Mouse (Mus musculus): ENCODE results near the gene Jam2. TPM values are rescaled to one million over a fixed set of nuclear protein-coding genes. Genes with fewer than 3 reads are reported as not detected.

Jam2 gene
- total and polyA plus RNA-seq, 2 experiments = 2.4 to 9.8 TPM

DNA sequence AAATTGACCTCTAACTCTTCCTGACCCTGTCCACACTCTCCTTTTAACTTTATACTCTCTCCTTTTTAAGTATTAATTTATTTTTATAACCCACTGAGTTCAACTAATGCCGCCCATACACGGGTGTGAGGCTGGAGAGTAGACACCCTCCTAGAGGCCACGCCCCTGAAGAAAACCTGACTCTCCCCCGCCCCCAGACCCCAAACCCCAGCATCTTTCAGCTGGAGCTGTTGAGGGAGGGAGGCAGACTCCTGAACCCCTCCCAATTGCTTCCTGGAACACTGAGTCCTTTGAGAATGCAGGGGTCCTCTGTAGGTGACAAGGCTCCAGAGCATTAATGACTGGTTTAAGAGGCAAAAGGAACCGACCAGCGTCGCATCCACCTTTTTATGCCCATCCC lies 11.0 kb downstream of the Jam2 start:
- DNase-seq (ENCODE audit: extremely low read depth, low read depth, low spot score) = no peak
- Histone ChIP-seq H3K9ac (ENCODE audit: low read depth, low read length) (no peak overlapping the region), H3K27me3 (ENCODE audit: control insufficient read depth, insufficient read depth, low read length) (no peaks in the 10 kb centered on the region), H3K4me3 (ENCODE audit: insufficient read depth, low read depth, low read length) (no peak overlapping the region), H3K36me3 (ENCODE audit: control insufficient read depth, insufficient read depth, low read length) (no peaks in the 10 kb centered on the region), H3K79me2 (ENCODE audit: control insufficient read depth, insufficient read depth, low read length) (no peaks in the 10 kb centered on the region), H3K4me1 (ENCODE audit: control insufficient read depth, insufficient read depth, low read length) (no peaks in the 10 kb centered on the region), H3K27ac (replicated peaks; ENCODE audit: insufficient read depth, low read depth, low read length) (no peak overlapping the region)
- TF ChIP-seq POLR2A (IDR thresholded peaks at IDR 0.05; ENCODE audit: extremely low read depth, insufficient read depth, low read length) (no peak), CTCF (IDR thresholded peaks at IDR 0.05; ENCODE audit: low read depth, low read length) (no peak)
- WGBS = 55% methylated on average over 7 of the region's 7 CpGs

DNA sequence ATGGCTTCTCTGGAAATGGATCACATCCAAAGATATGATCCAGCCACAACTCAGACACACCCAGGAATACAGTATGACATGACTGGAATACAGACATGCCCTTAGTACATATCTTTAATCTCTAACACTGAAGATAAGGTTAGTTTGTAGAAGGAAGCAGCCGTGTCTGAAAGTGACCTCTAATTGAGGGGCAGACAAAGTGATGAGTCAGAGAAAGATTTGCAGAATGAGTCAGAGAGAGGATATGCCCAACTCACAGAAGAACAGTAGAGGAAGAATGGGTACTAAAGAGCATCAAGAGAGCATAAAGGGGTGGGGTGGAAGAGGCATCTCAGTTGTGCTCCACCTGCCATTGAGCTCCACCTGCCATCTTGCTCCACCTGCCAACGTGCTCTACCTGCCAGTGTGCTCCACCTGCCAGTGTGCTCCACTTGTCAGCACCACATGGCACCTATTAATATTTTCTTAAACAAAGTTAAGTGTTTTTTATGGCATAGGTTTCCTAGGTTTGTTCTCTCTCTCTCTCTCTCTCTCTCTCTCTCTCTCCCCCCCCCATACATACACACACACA lies 16.8 kb downstream of the Jam2 start:
- TF ChIP-seq CTCF (IDR thresholded peaks at IDR 0.05; ENCODE audit: low read depth, low read length) = no peak
- no peak for TF ChIP-seq POLR2A (IDR thresholded peaks at IDR 0.05; ENCODE audit: extremely low read depth, insufficient read depth, low read length)
- Histone ChIP-seq H3K9ac (ENCODE audit: low read depth, low read length) (no peak overlapping the region), H3K4me1 (ENCODE audit: control insufficient read depth, insufficient read depth, low read length) (no peaks in the 10 kb centered on the region; the same call in 1 of the 2 replicates), H3K27ac (replicated peaks; ENCODE audit: insufficient read depth, low read depth, low read length) (no peak overlapping the region), H3K4me3 (ENCODE audit: insufficient read depth, low read depth, low read length) (no peak overlapping the region), H3K36me3 (ENCODE audit: control insufficient read depth, insufficient read depth, low read length) (no peaks in the 10 kb centered on the region), H3K79me2 (ENCODE audit: control insufficient read depth, insufficient read depth, low read length) (no peaks in the 10 kb centered on the region), H3K27me3 (ENCODE audit: control insufficient read depth, insufficient read depth, low read length) (no peaks in the 10 kb centered on the region)
- DNase-seq (ENCODE audit: extremely low read depth, low read depth, low spot score) = no peak
- 66% methylated on average over 2 of the region's 2 CpGs for WGBS

GRCm38 (mm10) chr16:84793401-84793800 lies 19.5 kb downstream of the Jam2 start:
- Histone ChIP-seq H3K79me2 (ENCODE audit: control insufficient read depth, insufficient read depth, low read length) (no peaks in the 10 kb centered on the region), H3K36me3 (ENCODE audit: control insufficient read depth, insufficient read depth, low read length) (no peaks in the 10 kb centered on the region), H3K4me1 (ENCODE audit: control insufficient read depth, insufficient read depth, low read length) (no peaks in the 10 kb centered on the region; the same call in 1 of the 2 replicates), H3K27me3 (ENCODE audit: control insufficient read depth, insufficient read depth, low read length) (no peaks in the 10 kb centered on the region), H3K4me3 (ENCODE audit: insufficient read depth, low read depth, low read length) (no peak overlapping the region), H3K9ac (ENCODE audit: low read depth, low read length) (no peak overlapping the region), H3K27ac (replicated peaks; ENCODE audit: insufficient read depth, low read depth, low read length) (no peak overlapping the region)
- WGBS = 94% methylated on average over 14 of the region's 14 CpGs
- TF ChIP-seq CTCF (IDR thresholded peaks at IDR 0.05; ENCODE audit: low read depth, low read length) (no peak), POLR2A (IDR thresholded peaks at IDR 0.05; ENCODE audit: extremely low read depth, insufficient read depth, low read length) (no peak)
- DNase-seq (ENCODE audit: extremely low read depth, low read depth, low spot score) = no peak

DNA sequence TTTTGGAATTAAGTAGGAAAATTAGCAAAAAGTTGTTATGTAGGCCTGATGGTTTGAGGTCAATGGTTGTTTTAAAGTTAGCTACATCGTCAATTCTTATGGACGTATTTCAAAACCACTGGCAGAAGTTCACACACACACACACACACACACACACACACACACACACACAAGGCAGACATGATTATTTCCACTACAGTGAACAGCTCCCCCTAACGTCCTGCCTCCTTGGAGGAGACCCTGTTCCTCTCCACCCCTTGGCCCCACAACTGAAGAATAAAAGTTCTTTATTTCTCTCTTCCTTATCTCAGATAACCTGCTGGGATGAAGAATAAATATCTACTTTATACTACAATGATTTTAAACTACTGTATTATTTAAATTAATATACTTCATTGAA lies 21.4 kb downstream of the Jam2 start:
- peak; percentile 22 for DNase-seq (ENCODE audit: extremely low read depth, low read depth, low spot score)
- Histone ChIP-seq H3K27me3 (ENCODE audit: control insufficient read depth, insufficient read depth, low read length) (no peaks in the 10 kb centered on the region), H3K4me1 (ENCODE audit: control insufficient read depth, insufficient read depth, low read length) (no peaks in the 10 kb centered on the region; the same call in 1 of the 2 replicates), H3K9ac (ENCODE audit: low read depth, low read length) (no peak overlapping the region), H3K4me3 (ENCODE audit: insufficient read depth, low read depth, low read length) (no peak overlapping the region), H3K79me2 (ENCODE audit: control insufficient read depth, insufficient read depth, low read length) (no peaks in the 10 kb centered on the region), H3K36me3 (ENCODE audit: control insufficient read depth, insufficient read depth, low read length) (no peaks in the 10 kb centered on the region), H3K27ac (replicated peaks; ENCODE audit: insufficient read depth, low read depth, low read length) (no peak overlapping the region)
- TF ChIP-seq POLR2A (IDR thresholded peaks at IDR 0.05; ENCODE audit: extremely low read depth, insufficient read depth, low read length) (no peak), CTCF (IDR thresholded peaks at IDR 0.05; ENCODE audit: low read depth, low read length) (0 out of 2 replicates have a peak, but pooled peaks have one; percentile 15)
- 31% methylated on average over 3 of the region's 3 CpGs for WGBS

- Histone ChIP-seq H3K36me3 (ENCODE audit: control insufficient read depth, insufficient read depth, low read length) (no peaks in the 10 kb centered on the region), H3K4me3 (ENCODE audit: insufficient read depth, low read depth, low read length) (no peak overlapping the region), H3K27ac (replicated peaks; ENCODE audit: insufficient read depth, low read depth, low read length) (no peak overlapping the region), H3K27me3 (ENCODE audit: control insufficient read depth, insufficient read depth, low read length) (no peaks in the 10 kb centered on the region), H3K9ac (ENCODE audit: low read depth, low read length) (no peak overlapping the region), H3K4me1 (ENCODE audit: control insufficient read depth, insufficient read depth, low read length) (no peaks in the 10 kb centered on the region; the same call in 1 of the 2 replicates), H3K79me2 (ENCODE audit: control insufficient read depth, insufficient read depth, low read length) (no peaks in the 10 kb centered on the region)
- TF ChIP-seq POLR2A (IDR thresholded peaks at IDR 0.05; ENCODE audit: extremely low read depth, insufficient read depth, low read length) (no peak), CTCF (IDR thresholded peaks at IDR 0.05; ENCODE audit: low read depth, low read length) (no peak)
- 78% methylated on average over 9 of the region's 9 CpGs for WGBS
- no peak for DNase-seq (ENCODE audit: extremely low read depth, low read depth, low spot score)
These were observed 22.8 kb downstream of the Jam2 start for GRCm38 (mm10) chr16:84796678-84797077.

DNA sequence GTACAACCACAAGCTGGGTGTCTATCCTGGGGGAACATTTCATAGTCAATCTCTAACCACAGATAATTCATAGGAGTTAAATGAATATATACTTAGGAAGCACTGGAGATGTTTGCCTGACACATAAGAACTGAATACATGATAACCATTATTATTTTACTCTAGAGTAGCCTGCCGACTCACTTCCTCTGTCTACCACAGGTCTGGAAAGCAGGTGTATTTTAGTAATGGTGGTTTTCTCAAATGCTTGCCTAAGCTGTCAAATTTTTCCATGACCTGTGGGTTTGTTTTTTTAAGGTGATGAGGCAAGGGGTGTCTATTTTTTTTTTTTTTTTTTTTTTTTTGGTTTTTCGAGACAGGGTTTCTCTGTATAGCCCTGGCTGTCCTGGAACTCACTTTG lies 26.1 kb downstream of the Jam2 start:
- H3K36me3 ChIP-seq (ENCODE audit: control insufficient read depth, insufficient read depth, low read length) = no peaks in the 10 kb centered on the region
- H3K4me1 ChIP-seq (ENCODE audit: control insufficient read depth, insufficient read depth, low read length) = no peaks in the 10 kb centered on the region; the same call in 1 of the 2 replicates
- no peak overlapping the region for H3K4me3 ChIP-seq (ENCODE audit: insufficient read depth, low read depth, low read length)
- DNase-seq (ENCODE audit: extremely low read depth, low read depth, low spot score) = no peak
- 90% methylated on average over 1 of the region's 2 CpGs for WGBS
- H3K9ac ChIP-seq (ENCODE audit: low read depth, low read length) = no peak overlapping the region
- H3K27me3 ChIP-seq (ENCODE audit: control insufficient read depth, insufficient read depth, low read length) = no peaks in the 10 kb centered on the region
- no peaks in the 10 kb centered on the region for H3K79me2 ChIP-seq (ENCODE audit: control insufficient read depth, insufficient read depth, low read length)
- H3K27ac ChIP-seq (replicated peaks; ENCODE audit: insufficient read depth, low read depth, low read length) = no peak overlapping the region
- TF ChIP-seq POLR2A (IDR thresholded peaks at IDR 0.05; ENCODE audit: extremely low read depth, insufficient read depth, low read length) = no peak
- TF ChIP-seq CTCF (IDR thresholded peaks at IDR 0.05; ENCODE audit: low read depth, low read length) = no peak
